In genomic region chr3:103734696-103735519, GRCm38 (mm10) we compare ENCODE assay signal across 8 mouse cellular contexts. TPM values are rescaled to one million over a fixed set of nuclear protein-coding genes. Genes with fewer than 3 reads are reported as not detected.
DNase-seq lines count a peak whose midpoint lies in the region; ATAC-seq lines count a peak whose summit lies in the region.

No protein-coding gene starts in this region.

- peak overlapping the region; percentile 56 for H3K4me2 ChIP-seq in embryonic facial prominence, embryonic 14.5 days (ENCODE audit: low read depth, low read length)
- peak overlapping the region; percentile 74 for H3K4me2 ChIP-seq in heart, embryonic 13.5 days
- peak overlapping the region; percentile 43 for H3K4me2 ChIP-seq in midbrain, embryonic 12.5 days (replicated peaks)

- peaks cover 9% of the 10 kb centered on the region; the same call in 1 of the 2 replicates for H3K36me3 ChIP-seq in embryonic facial prominence, embryonic 14.5 days (ENCODE audit: control insufficient read depth, insufficient read depth, low read length)
- H3K36me3 ChIP-seq in heart, embryonic 13.5 days, result peaks cover 5% of the 10 kb centered on the region; the same call in 1 of the 2 replicates
- no peaks in the 10 kb centered on the region for H3K36me3 ChIP-seq in midbrain, embryonic 12.5 days

- H3K4me3 ChIP-seq in embryonic facial prominence, embryonic 14.5 days (ENCODE audit: low read depth, low read length), result peak overlapping the region; percentile 48
- H3K4me3 ChIP-seq in heart, embryonic 13.5 days, result peak overlapping the region; percentile 21
- no peak overlapping the region for H3K4me3 ChIP-seq in midbrain, embryonic 12.5 days

- peak; percentile 24 for ATAC-seq in embryonic facial prominence, embryonic 14.5 days (ENCODE audit: low read depth)
- ATAC-seq in heart, embryonic 13.5 days (ENCODE audit: extremely low read depth, insufficient number of reproducible peaks, low FRiP score, low TSS enrichment), result 0 out of 2 replicates have a peak, but pooled peaks have one; percentile 18
- no peak for ATAC-seq in midbrain, embryonic 12.5 days (ENCODE audit: low FRiP score, low read depth)

- H3K4me1 ChIP-seq in embryonic facial prominence, embryonic 14.5 days (ENCODE audit: control insufficient read depth, insufficient read depth, low read length), result peaks cover 47% of the 10 kb centered on the region
- peaks cover 67% of the 10 kb centered on the region for H3K4me1 ChIP-seq in heart, embryonic 13.5 days
- peaks cover 55% of the 10 kb centered on the region for H3K4me1 ChIP-seq in midbrain, embryonic 12.5 days

- no peaks in the 10 kb centered on the region for H3K27me3 ChIP-seq in embryonic facial prominence, embryonic 14.5 days (replicated peaks; ENCODE audit: control insufficient read depth, insufficient read depth, low read length)
- H3K27me3 ChIP-seq in heart, embryonic 13.5 days (replicated peaks), result no peaks in the 10 kb centered on the region
- H3K27me3 ChIP-seq in midbrain, embryonic 12.5 days, result peaks cover 13% of the 10 kb centered on the region

- WGBS in embryonic facial prominence, embryonic 14.5 days, result 6% methylated on average over 11 of the region's 11 CpGs
- WGBS in heart, embryonic 13.5 days, result 10% methylated on average over 11 of the region's 11 CpGs
- WGBS in midbrain, embryonic 12.5 days, result 10% methylated on average over 11 of the region's 11 CpGs

- H3K27ac ChIP-seq in embryonic facial prominence, embryonic 14.5 days (replicated peaks; ENCODE audit: low read depth, low read length), result peak overlapping the region; percentile 91
- peak overlapping the region; percentile 98 for H3K27ac ChIP-seq in heart, embryonic 13.5 days (replicated peaks)
- peak overlapping the region; percentile 52 for H3K27ac ChIP-seq in midbrain, embryonic 12.5 days (replicated peaks)

- peak; percentile 39 for DNase-seq in adrenal gland, postnatal 10 days
- no peak for DNase-seq in adrenal gland, adult 18-20 months (ENCODE audit: low spot score in 2 of 2)
- peak; percentile 83 for DNase-seq in embryonic facial prominence, embryonic 14.5 days (ENCODE audit: low spot score)
- peak; percentile 46 to 54 for DNase-seq in kidney, postnatal 4 days
- no peak for DNase-seq in cerebellum, adult 8-10 months
- no peak for DNase-seq in cerebellum, postnatal 4 days (ENCODE audit: low spot score in 2 of 2)

- peak overlapping the region; percentile 52 for H3K9ac ChIP-seq in embryonic facial prominence, embryonic 14.5 days (ENCODE audit: low read depth, low read length)
- peak overlapping the region; percentile 79 for H3K9ac ChIP-seq in heart, embryonic 13.5 days
- no peak overlapping the region; the same call in 1 of the 2 replicates for H3K9ac ChIP-seq in midbrain, embryonic 12.5 days (replicated peaks)

- H3K9me3 ChIP-seq in embryonic facial prominence, embryonic 14.5 days (ENCODE audit: control insufficient read depth, low read length), result no peaks in the 10 kb centered on the region
- H3K9me3 ChIP-seq in heart, embryonic 13.5 days, result no peaks in the 10 kb centered on the region
- H3K9me3 ChIP-seq in midbrain, embryonic 12.5 days, result no peaks in the 10 kb centered on the region

RNA-seq across cellular contexts. Expression of gene Olfml3, which starts 2.9 kb away (rescaled TPM):
- 10 to 100 TPM; 15.9 to 17.5 TPM for total RNA-seq in adrenal gland, postnatal 10 days (2021)
- total RNA-seq in adrenal gland, adult 18-20 months (2021), result 10 to 100 TPM; 17.3 to 24.4 TPM
- 73.3 and 79.1 TPM in 2 replicates for polyA plus RNA-seq in embryonic facial prominence, embryonic 14.5 days (2014; fragmentation: Nextera tagmentation; extraction: Ambion mirVana)
- polyA plus RNA-seq in heart, embryonic 13.5 days (2015; fragmentation: Nextera tagmentation; extraction: Ambion mirVana), result 21.9 and 24.1 TPM in 2 replicates
- 6.6 and 10.7 TPM in 2 replicates for polyA plus RNA-seq in midbrain, embryonic 12.5 days (2016; fragmentation: Nextera tagmentation; extraction: Ambion mirVana)

RNA-seq across cellular contexts. Expression of gene Gm10964, which starts 4.3 kb away (rescaled TPM):
- total RNA-seq in adrenal gland, postnatal 10 days (2021), result not detected
- not detected for total RNA-seq in adrenal gland, adult 18-20 months (2021)
- not detected in 2 replicates for polyA plus RNA-seq in embryonic facial prominence, embryonic 14.5 days (2014; fragmentation: Nextera tagmentation; extraction: Ambion mirVana)
- not detected in 2 replicates for polyA plus RNA-seq in heart, embryonic 13.5 days (2015; fragmentation: Nextera tagmentation; extraction: Ambion mirVana)
- not detected in 2 replicates for polyA plus RNA-seq in midbrain, embryonic 12.5 days (2016; fragmentation: Nextera tagmentation; extraction: Ambion mirVana)

RNA-seq across cellular contexts. Expression of gene Hipk1, which starts 56.5 kb away (rescaled TPM):
- 100 to 1,000 TPM; 128 to 162 TPM for total RNA-seq in adrenal gland, postnatal 10 days (2021)
- total RNA-seq in adrenal gland, adult 18-20 months (2021), result 100 to 1,000 TPM; 122 to 141 TPM
- polyA plus RNA-seq in embryonic facial prominence, embryonic 14.5 days (2014; fragmentation: Nextera tagmentation; extraction: Ambion mirVana), result 15.4 and 17.3 TPM in 2 replicates
- 8.7 and 9.9 TPM in 2 replicates for polyA plus RNA-seq in heart, embryonic 13.5 days (2015; fragmentation: Nextera tagmentation; extraction: Ambion mirVana)
- polyA plus RNA-seq in midbrain, embryonic 12.5 days (2016; fragmentation: Nextera tagmentation; extraction: Ambion mirVana), result 17.9 and 18.3 TPM in 2 replicates

Comparison
In these comparisons a context has a peak if more than half of its experiments do, and no peak if none do; other contexts are left out.
1. DNase-seq: peak in adrenal gland, postnatal 10 days (single experiment), embryonic facial prominence, embryonic 14.5 days (single experiment) and kidney, postnatal 4 days (2 of 2); none in adrenal gland, adult 18-20 months (0 of 2), cerebellum, adult 8-10 months (single experiment) and cerebellum, postnatal 4 days (0 of 2).
2. Peak in every context shown above with its lines, with median percentiles within 50 percentile points of each other: H3K27ac ChIP-seq and H3K4me2 ChIP-seq.